23 mouse cellular contexts compared by ENCODE assay signal in genomic region chr9:9653463-9653862, GRCm38 (mm10).
"Had no signal": no experiment of that assay in that cellular context is flagged by ENCODE, and none has a peak within 500 bp of the region (broad histone marks: within the 10 kb centered on the region; RNA-seq: fewer than 3 reads in every experiment).

No protein-coding gene starts in this region.

- H3K9me3 ChIP-seq: heart, embryonic 10.5 days; heart, embryonic 12.5 days; hindbrain, embryonic 10.5 days; hindbrain, embryonic 12.5 days; limb, embryonic 10.5 days; limb, embryonic 12.5 days had no signal

- ATAC-seq: forebrain, postnatal 0 days; hindbrain, embryonic 16.5 days; intestine, embryonic 16.5 days had no signal

- H3K4me3 ChIP-seq: heart, embryonic 10.5 days; heart, embryonic 12.5 days; hindbrain, embryonic 10.5 days; hindbrain, embryonic 12.5 days; layer of hippocampus, adult 2 months; left cerebral cortex, adult 2 months; limb, embryonic 10.5 days; limb, embryonic 12.5 days had no signal

- H3K27me3 ChIP-seq: heart, embryonic 12.5 days; hindbrain, embryonic 12.5 days; limb, embryonic 12.5 days had no signal

- H3K4me2 ChIP-seq: heart, embryonic 12.5 days; hindbrain, embryonic 12.5 days; hindbrain, embryonic 14.5 days; limb, embryonic 12.5 days had no signal

- H3K9ac ChIP-seq: forebrain, postnatal 0 days; heart, embryonic 12.5 days; hindbrain, embryonic 12.5 days; hindbrain, embryonic 14.5 days; limb, embryonic 12.5 days; liver, embryonic 14.5 days had no signal

- H3K27ac ChIP-seq: heart, embryonic 10.5 days; hindbrain, embryonic 10.5 days; hindbrain, embryonic 12.5 days; hindbrain, embryonic 14.5 days; layer of hippocampus, adult 2 months; left cerebral cortex, adult 2 months; limb, embryonic 10.5 days; limb, embryonic 12.5 days; liver, embryonic 14.5 days had no signal

- H3K4me1 ChIP-seq: heart, embryonic 10.5 days; heart, embryonic 12.5 days; hindbrain, embryonic 10.5 days; hindbrain, embryonic 12.5 days; limb, embryonic 10.5 days; limb, embryonic 12.5 days had no signal

- H3K36me3 ChIP-seq: heart, embryonic 10.5 days; heart, embryonic 12.5 days; hindbrain, embryonic 10.5 days; hindbrain, embryonic 12.5 days; limb, embryonic 10.5 days; limb, embryonic 12.5 days had no signal

- DNase-seq: forebrain, postnatal 0 days; gastrocnemius, postnatal 14 days; gastrocnemius, postnatal 36 days; heart, adult 18-20 months; heart, postnatal 10 days; heart, postnatal 4 days; kidney, adult 18-20 months; kidney, adult 8-10 months; kidney, postnatal 10 days; kidney, postnatal 25 days; kidney, postnatal 4 days had no signal
